Mouse (Mus musculus) heart, embryonic 13.5 days (tissue): Measurements from ENCODE around the gene Tcl1b4. TPM values are rescaled to one million over a fixed set of nuclear protein-coding genes. Genes with fewer than 3 reads are reported as not detected.
"Not testable (repeated sequence)": the region's sequence is repeated elsewhere in the genome, so short reads cannot be mapped to it uniquely, and the experiment has no call there.

Experiments used
- ATAC-seq: fragments of 200-750 bp; cut with Nextera tagmentation; 2 replicates; pipeline ENCODE4 v1.8.0; 2017; ENCODE audit warnings: moderate TSS enrichment; ENCODE audit not compliant: insufficient number of reproducible peaks, low FRiP score, low TSS enrichment; ENCODE audit errors: extremely low read depth
- H3K27ac ChIP-seq: fragments of 300-500 bp; sonication (generic); replicated peaks from 2 replicates; pipeline ENCODE4 v1.5.1; 2015; ENCODE audit warnings: moderate library complexity, mild to moderate bottlenecking, inconsistent platforms
- H3K27me3 ChIP-seq: fragments of 300-500 bp; sonication (generic); replicated peaks from 2 replicates; pipeline ENCODE4 v1.6.1; 2015; ENCODE audit warnings: mild to moderate bottlenecking, inconsistent platforms
- H3K36me3 ChIP-seq: fragments of 300-500 bp; sonication (generic); 2 replicates; pipeline ENCODE4 v1.6.1; 2015; ENCODE audit warnings: mild to moderate bottlenecking, inconsistent platforms
- H3K4me1 ChIP-seq: fragments of 300-500 bp; sonication (generic); 2 replicates; pipeline ENCODE4 v1.6.1; 2015; ENCODE audit warnings: inconsistent platforms
- H3K4me2 ChIP-seq: fragments of 300-500 bp; sonication (generic); 2 replicates; pipeline ENCODE4 v1.6.1; 2015; ENCODE audit warnings: inconsistent platforms, mild to moderate bottlenecking, moderate library complexity
- H3K4me3 ChIP-seq: fragments of 300-500 bp; sonication (generic); 2 replicates; pipeline ENCODE4 v1.5.1; 2015; ENCODE audit warnings: moderate library complexity, mild to moderate bottlenecking, inconsistent platforms
- H3K9ac ChIP-seq: fragments of 300-500 bp; sonication (generic); 2 replicates; pipeline ENCODE4 v1.6.1; 2015; ENCODE audit warnings: inconsistent platforms, mild to moderate bottlenecking, moderate library complexity
- H3K9me3 ChIP-seq: fragments of 300-500 bp; sonication (generic); 2 replicates; pipeline ENCODE4 v1.6.1; 2016; ENCODE audit warnings: inconsistent platforms
- WGBS: fragments of 180-500 bp; shearing (Covaris S2); methylation state at CpG from one replicate; pipeline ENCODE4 v1.1.7; 2015; ENCODE audit warnings: mixed read lengths; 5-methylcytosine and 5-hydroxymethylcytosine counted together
- polyA plus RNA-seq: library from polyadenylated mRNA; unstranded; fragments of >200 nt; fragmentation: Nextera tagmentation; extraction: Ambion mirVana; gene quantifications from 2 replicates; pipeline ENCODE4 v1.2.1, GENCODE M21; 2015

The Tcl1b4 gene
- polyA plus RNA-seq = not detected in 2 replicates

DNA sequence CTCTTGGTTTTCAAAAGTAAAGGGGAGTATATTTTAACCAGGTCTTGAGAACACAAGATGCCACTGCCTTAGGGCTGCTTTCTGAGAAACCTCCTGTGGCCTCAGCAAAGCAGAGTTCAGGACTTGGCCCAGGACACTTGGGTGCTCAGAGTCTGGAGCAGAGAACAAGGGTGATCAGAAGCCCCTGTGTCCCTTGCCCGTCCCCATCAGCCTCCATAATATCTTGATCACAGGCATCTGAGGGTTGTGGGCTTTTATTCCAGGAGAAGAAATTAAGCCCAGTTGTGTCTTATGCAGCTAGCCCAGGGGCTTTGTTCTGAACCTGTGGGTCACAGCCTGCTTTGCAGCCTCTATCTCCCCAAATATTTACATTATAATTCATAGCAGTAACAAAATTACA is at the start of gene Tcl1b4:
Gene Tcl1b4 (plus strand): TSS at position 301 of the 400 bp plus-strand sequence.
- H3K4me2 ChIP-seq, H3K4me1 ChIP-seq, H3K36me3 ChIP-seq, H3K27me3 ChIP-seq, H3K27ac ChIP-seq, ATAC-seq, H3K9me3 ChIP-seq, H3K9ac ChIP-seq, H3K4me3 ChIP-seq: not testable (repeated sequence)
- WGBS = 52% methylated on average over 1 of the region's 1 CpGs

DNA sequence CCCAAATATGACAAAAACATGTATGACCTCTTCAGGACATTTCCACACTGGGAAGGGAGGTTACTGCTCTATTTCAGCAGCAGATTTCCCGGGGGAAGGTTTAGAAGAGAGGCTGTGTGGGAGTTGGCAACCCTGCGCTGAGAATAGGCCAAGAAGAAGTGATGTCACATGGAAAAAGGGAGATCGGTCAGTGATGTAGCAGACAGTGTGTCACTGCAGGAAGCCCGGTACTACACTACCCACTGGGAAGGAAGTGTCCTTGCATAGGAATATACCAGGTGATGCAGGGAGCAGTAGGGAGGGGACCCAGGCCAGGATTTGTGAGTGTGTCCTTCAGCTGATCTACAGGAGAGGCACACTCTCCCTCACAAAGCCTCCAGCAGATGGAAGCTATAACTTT is 46.5 kb upstream of the Tcl1b4 start:
- H3K9ac ChIP-seq, H3K36me3 ChIP-seq, ATAC-seq, H3K9me3 ChIP-seq, H3K27me3 ChIP-seq, H3K4me3 ChIP-seq, H3K4me1 ChIP-seq, H3K27ac ChIP-seq, H3K4me2 ChIP-seq: not testable (repeated sequence)
- 59% methylated on average over 4 of the region's 4 CpGs for WGBS

DNA sequence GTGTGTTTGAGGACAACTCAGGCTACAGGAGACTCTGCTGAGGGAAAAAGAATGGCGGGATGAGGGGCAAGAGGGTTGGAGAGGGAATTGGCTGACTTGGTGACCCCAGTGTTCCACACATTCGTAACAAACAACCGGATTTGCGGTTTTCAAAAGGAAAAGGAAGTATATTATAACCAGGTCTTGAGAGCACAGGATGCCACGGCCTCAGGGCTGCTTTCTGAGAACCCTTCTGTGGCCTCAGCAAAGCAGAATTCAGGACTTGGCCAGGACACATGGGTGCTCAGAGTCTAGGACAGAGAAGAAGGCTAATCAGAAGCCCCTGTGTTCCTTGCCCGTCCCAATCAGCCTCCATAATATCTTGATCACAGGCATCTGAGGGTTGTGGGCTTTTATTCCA is 42.9 kb upstream of the Tcl1b4 start:
- no peak for ATAC-seq
- Histone ChIP-seq H3K4me3 (no peak overlapping the region), H3K27ac (no peak overlapping the region), H3K27me3 (no peaks in the 10 kb centered on the region), H3K4me2 (no peak overlapping the region), H3K4me1 (no peaks in the 10 kb centered on the region), H3K9ac (no peak overlapping the region), H3K36me3 (no peaks in the 10 kb centered on the region), H3K9me3 (no peaks in the 10 kb centered on the region)
- WGBS = 69% methylated on average over 6 of the region's 6 CpGs

DNA sequence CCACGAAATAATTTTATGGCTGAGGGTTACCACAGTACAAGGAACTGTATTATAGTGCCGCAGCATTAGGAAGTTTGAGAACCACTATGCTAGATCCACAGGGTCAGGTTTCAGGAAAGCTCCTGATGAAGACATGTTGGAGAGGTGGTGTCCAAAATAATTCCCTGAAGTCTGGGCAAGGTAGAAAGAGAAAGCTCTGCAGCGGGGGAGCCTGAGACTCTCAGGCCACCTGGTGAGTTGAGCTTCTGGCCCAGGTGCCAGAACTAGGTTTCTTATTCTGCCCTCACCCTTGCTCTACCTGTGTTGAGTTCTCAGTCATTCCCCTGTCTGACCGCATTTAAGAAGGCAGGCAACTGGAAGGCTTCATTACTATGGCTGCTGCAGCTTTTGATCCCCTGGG is 42.4 kb upstream of the Tcl1b4 start, which contains the start of gene Tcl1b1:
Gene Tcl1b1 (plus strand): TSS at position 301 of the 400 bp plus-strand sequence.
- H3K4me2 ChIP-seq = no peak within 1 kb of the TSS
- no peaks in the 10 kb centered on the region for H3K4me1 ChIP-seq
- H3K9me3 ChIP-seq = no peaks in the 10 kb centered on the region
- 71% methylated on average over 4 of the region's 4 CpGs for WGBS
- H3K9ac ChIP-seq = no peak within 1 kb of the TSS
- H3K27ac ChIP-seq = no peak within 1 kb of the TSS
- no peak for ATAC-seq
- no peaks in the 10 kb centered on the region for H3K27me3 ChIP-seq
- no peaks in the 10 kb centered on the region for H3K36me3 ChIP-seq
- no peak within 1 kb of the TSS for H3K4me3 ChIP-seq

DNA sequence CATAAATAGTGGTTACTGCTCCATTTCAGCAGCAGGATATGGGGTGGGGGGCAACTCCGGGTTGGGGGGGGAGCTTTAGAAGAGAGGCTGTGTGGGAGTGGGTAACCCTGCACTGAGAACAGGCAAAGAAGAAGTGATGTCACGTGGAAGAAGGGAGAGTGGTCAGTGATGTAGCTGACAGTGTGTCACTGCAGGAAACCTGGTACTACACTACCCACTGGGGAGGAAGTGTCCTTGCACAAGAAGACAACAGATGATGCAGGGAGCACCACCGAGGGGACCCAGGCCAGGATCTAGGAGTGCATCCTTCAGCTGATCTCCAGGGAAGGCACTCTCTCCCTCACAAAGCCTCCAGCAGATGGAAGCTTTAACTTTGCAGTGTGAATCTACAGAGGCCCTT is 35.0 kb upstream of the Tcl1b4 start:
- Histone ChIP-seq H3K4me2 (no peak overlapping the region), H3K9ac (no peak overlapping the region), H3K4me3 (no peak overlapping the region), H3K4me1 (no peaks in the 10 kb centered on the region), H3K36me3 (no peaks in the 10 kb centered on the region), H3K27ac (no peak overlapping the region), H3K27me3 (no peaks in the 10 kb centered on the region), H3K9me3 (no peaks in the 10 kb centered on the region)
- ATAC-seq = no peak
- WGBS = 60% methylated on average over 3 of the region's 3 CpGs

DNA sequence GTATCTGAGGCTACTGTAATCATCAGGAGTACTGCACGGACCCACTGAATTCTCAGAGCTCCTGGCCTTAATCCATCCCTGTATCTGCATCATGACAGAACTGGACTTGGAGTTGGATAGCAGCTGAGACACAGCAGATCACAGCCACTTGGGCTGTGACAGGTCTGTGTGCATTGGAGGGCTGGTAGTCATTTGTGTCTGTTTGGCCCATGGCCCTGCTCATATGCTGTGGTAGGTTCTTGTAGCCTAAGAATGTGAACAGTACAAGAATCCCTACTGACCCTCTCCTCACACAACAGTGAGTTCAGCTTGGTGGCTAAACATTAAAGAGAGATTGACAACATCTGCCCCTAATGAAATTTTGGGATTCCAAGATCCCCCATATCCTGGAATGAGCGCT is 28.4 kb upstream of the Tcl1b4 start:
- 58% methylated on average over 2 of the region's 2 CpGs for WGBS
- H3K4me2 ChIP-seq = no peak overlapping the region

DNA sequence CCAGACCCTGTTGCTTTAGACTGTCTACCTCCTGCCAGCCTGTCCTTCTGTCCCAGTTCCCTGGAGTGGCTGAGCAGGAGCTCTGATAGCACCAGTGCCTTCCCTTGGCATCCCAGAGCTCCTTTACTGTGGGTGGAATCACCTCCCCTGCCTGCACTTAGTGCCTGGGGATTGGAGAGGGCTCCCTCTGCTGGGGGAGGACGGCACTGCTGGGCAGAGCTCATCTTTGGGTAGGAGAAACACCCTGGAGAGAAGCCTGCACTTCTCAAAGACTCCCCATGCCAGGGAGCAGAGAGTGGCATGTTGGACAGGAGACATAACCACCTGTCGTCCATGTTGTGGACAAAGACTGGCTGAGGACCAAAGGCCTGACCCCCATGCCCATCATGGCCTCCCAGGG is 27.4 kb upstream of the Tcl1b4 start:
- WGBS = 21% methylated on average over 2 of the region's 2 CpGs
- not testable (repeated sequence) for H3K9me3 ChIP-seq, H3K27ac ChIP-seq, H3K4me2 ChIP-seq, H3K4me1 ChIP-seq, H3K36me3 ChIP-seq, ATAC-seq, H3K4me3 ChIP-seq, H3K27me3 ChIP-seq, H3K9ac ChIP-seq

More for the DNA sequence above, 28.4 kb upstream of the Tcl1b4 start:
- no peak overlapping the region for H3K4me3 ChIP-seq
- H3K36me3 ChIP-seq = no peaks in the 10 kb centered on the region
- no peak for ATAC-seq
- no peak overlapping the region for H3K9ac ChIP-seq
- H3K4me1 ChIP-seq = no peaks in the 10 kb centered on the region
- no peaks in the 10 kb centered on the region for H3K9me3 ChIP-seq
- H3K27ac ChIP-seq = no peak overlapping the region
- H3K27me3 ChIP-seq = no peaks in the 10 kb centered on the region

DNA sequence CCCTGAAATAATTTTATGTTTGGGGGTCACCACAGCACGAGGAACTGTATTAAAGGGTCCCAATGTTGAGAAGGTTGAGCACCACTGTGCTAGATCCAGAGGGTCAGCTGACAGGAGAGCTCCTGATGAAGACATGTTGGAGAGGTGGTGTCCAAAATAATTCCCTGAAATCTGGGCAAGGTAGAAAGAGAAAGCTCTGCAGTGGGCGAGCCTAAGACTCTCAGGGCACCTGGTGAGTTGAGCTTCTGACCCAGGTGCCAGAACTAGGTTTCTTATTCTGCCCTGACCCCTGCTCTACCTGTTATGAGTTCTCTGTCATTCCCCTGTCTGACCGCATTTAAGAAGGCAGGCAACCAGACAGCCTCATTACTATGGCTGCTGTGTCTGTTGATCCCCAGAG is 25.7 kb upstream of the Tcl1b4 start, which contains the start of gene Tcl1b5:
Gene Tcl1b5 (plus strand): TSS at position 301 of the 400 bp plus-strand sequence.
- WGBS = 59% methylated on average over 3 of the region's 3 CpGs
- not testable (repeated sequence) for H3K9me3 ChIP-seq, H3K27me3 ChIP-seq, ATAC-seq, H3K9ac ChIP-seq, H3K4me2 ChIP-seq, H3K4me1 ChIP-seq, H3K27ac ChIP-seq, H3K4me3 ChIP-seq, H3K36me3 ChIP-seq

DNA sequence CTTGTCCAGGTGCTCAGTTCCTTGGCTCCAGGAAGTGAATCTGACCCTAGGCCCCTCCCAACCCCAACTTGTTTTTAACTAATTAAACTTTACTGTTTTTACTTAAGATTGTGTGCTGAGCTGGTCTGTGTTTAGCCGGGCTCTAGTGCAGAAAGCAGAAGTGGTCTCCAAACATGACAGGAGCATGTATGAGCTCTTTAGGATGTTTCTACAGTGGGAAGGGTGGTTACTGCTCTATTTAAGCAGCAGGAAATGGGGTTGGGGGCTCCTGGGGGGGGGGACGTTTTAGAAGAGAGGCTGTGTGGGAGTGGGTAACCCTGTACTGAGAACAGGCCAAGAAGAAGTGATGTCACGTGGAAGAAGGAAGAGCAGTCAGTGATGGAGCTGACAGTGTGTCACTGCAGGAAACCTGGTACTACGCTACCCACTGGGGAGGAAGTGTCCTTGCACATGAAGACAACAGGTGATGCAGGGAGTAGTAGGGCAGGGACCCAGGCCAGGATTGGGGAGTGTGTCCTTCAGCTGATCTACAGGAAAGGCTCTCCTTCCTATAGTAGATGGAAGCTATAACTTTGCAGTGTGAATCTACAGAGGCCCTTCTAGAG is 20.6 kb upstream of the Tcl1b4 start:
- H3K36me3 ChIP-seq, H3K4me2 ChIP-seq, H3K4me3 ChIP-seq, H3K4me1 ChIP-seq, ATAC-seq, H3K9ac ChIP-seq, H3K27ac ChIP-seq, H3K27me3 ChIP-seq, H3K9me3 ChIP-seq: not testable (repeated sequence)
- WGBS = 60% methylated on average over 4 of the region's 4 CpGs

DNA sequence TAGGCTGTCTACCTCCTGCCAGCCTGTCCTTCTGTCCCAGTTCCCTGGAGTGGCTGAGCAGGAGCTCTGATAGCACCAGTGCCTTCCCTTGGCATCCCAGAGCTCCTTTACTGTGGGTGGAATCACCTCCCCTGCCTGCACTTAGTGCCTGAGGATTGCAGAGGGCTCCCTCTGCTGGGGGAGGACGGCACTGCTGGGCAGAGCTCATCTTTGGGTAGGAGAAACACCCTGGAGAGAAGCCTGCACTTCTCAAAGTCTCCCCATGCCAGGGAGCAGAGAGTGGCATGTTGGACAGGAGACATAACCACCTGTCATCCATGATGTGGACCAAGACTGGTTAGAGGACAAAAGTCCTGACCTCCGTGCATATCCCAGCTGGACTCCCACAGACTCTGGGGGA is 12.8 kb upstream of the Tcl1b4 start:
- not testable (repeated sequence) for ATAC-seq, H3K9me3 ChIP-seq, H3K27me3 ChIP-seq, H3K4me2 ChIP-seq, H3K4me1 ChIP-seq, H3K27ac ChIP-seq, H3K4me3 ChIP-seq, H3K36me3 ChIP-seq, H3K9ac ChIP-seq
- 39% methylated on average over 2 of the region's 2 CpGs for WGBS

DNA sequence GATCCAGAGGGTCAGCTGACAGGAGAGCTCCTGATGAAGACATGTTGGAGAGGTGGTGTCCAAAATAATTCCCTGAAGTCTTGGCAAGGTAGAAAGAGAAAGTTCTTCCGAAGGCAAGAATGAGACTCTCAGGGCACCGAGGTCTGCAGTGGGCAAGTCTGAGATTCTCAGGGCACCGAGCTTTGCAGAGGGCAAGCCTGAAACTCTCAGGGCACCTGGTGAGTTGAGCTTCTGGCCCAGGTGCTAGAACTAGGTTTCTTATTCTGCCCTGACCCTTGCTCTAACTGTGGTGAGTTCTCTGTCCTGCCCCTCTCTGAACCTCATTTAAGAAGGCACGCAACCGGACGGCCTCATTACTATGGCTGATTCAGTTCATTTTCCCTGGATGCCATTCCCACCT is 11.0 kb upstream of the Tcl1b4 start, which contains the start of gene Tcl1b3:
Gene Tcl1b3 (plus strand): TSS at position 301 of the 400 bp plus-strand sequence.
- WGBS = 85% methylated on average over 6 of the region's 6 CpGs
- H3K36me3 ChIP-seq, H3K9ac ChIP-seq, H3K9me3 ChIP-seq, H3K4me1 ChIP-seq, H3K4me2 ChIP-seq, ATAC-seq, H3K4me3 ChIP-seq, H3K27ac ChIP-seq, H3K27me3 ChIP-seq: not testable (repeated sequence)

DNA sequence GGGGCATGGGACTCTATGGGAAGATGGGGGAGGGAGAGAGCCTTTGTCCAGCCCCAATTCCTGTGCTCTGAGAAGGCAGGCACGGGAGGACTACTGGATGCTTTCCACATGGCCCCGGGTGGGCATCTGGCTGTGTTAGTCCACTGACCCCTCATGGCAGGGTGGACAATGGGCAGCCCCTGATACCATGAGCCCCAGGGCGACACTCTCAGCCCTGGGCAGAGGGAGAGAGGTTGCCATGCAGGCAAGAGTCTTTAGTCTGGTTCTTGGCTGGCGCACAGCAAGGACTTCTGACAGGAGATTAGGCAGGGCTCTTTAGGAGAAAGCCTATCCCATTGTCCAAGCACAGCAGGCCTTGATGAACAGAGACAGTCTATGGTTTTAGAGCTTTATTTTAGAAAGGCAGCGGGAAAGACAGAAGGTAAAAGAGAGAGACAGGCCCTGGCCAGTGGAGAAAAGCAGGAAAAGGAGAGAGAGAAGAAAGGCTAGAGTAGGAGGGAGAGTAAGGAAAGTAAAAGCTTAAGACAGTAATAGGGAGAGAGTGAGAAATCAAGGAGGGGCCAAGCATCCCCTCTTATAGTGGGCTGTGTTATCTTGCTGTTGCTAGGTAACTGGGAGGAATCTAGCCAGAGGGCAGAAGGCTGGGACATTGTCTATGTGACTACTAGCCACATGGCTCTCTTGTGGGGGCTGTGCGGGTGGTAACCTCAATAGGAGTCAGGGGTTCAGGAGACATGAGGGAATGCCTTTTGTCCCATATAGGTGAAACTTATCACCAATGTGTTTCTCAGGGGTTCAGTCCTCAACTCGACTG is 1.9 kb upstream of the Tcl1b4 start:
- not testable (repeated sequence) for H3K9ac ChIP-seq, H3K4me2 ChIP-seq, H3K9me3 ChIP-seq, ATAC-seq, H3K36me3 ChIP-seq, H3K27me3 ChIP-seq, H3K4me1 ChIP-seq, H3K27ac ChIP-seq, H3K4me3 ChIP-seq
- 60% methylated on average over 7 of the region's 7 CpGs for WGBS
